Mouse (Mus musculus) T-helper 2 cell (primary cell): Measurements from ENCODE around the gene Ascl1.

Experiments
- in situ Hi-C: fragments of 300-600 bp; cut with MboI, MseI; formaldehyde crosslinking; loops from one replicate; pipeline ENCODE4 v1.15.1; 2025; ENCODE audit warnings: high pct_unique_total_duplicates

The Ascl1 gene

GRCm38 (mm10) chr10:87485721-87486620 lies 7.5 kb downstream of the Ascl1 start:
- in situ Hi-C loops: loop anchor here (10.0 kb wide), 1 partner anchor 289 kb away; no protein-coding TSS in a partner anchor

- in situ Hi-C loops: loop anchor here (10.0 kb wide), 1 partner anchor 290 kb away; no protein-coding TSS in a partner anchor
Measured at GRCm38 (mm10) chr10:87484831-87485720, 8.4 kb downstream of the Ascl1 start.

- in situ Hi-C loops: no loop called here
Measured at GRCm38 (mm10) chr10:87477895-87478294, 15.6 kb downstream of the Ascl1 start.

GRCm38 (mm10) chr10:87474971-87475370 lies 18.5 kb downstream of the Ascl1 start:
- in situ Hi-C loops: no loop called here

GRCm38 (mm10) chr10:87473475-87474131 lies 19.9 kb downstream of the Ascl1 start:
- in situ Hi-C loops: no loop called here

- in situ Hi-C loops: no loop called here
Measured at GRCm38 (mm10) chr10:87450777-87451176, 42.7 kb downstream of the Ascl1 start.

- in situ Hi-C loops: loop anchor here (10.0 kb wide), 1 partner anchor 1645 kb away; no protein-coding TSS in a partner anchor
Measured at GRCm38 (mm10) chr10:87449368-87449767, 44.1 kb downstream of the Ascl1 start.

GRCm38 (mm10) chr10:87448257-87448656 lies 45.2 kb downstream of the Ascl1 start:
- in situ Hi-C loops: loop anchor here (10.0 kb wide), 1 partner anchor 1647 kb away; no protein-coding TSS in a partner anchor

- in situ Hi-C loops: loop anchor here (10.0 kb wide), 1 partner anchor 1647 kb away; no protein-coding TSS in a partner anchor
Measured at GRCm38 (mm10) chr10:87447754-87448095, 45.7 kb downstream of the Ascl1 start.

GRCm38 (mm10) chr10:87446829-87447753 lies 46.4 kb downstream of the Ascl1 start:
- in situ Hi-C loops: loop anchor here (10.0 kb wide), 1 partner anchor 1648 kb away; no protein-coding TSS in a partner anchor

- in situ Hi-C loops: loop anchor here (10.0 kb wide), 1 partner anchor 1649 kb away; no protein-coding TSS in a partner anchor
Measured at GRCm38 (mm10) chr10:87446139-87446828, 47.2 kb downstream of the Ascl1 start.
